Mouse (Mus musculus) right cerebral cortex, postnatal 25 days (tissue): Measurements from ENCODE around the gene Agap1.

Experiments used
- DNase-seq: peaks from one replicate; pipeline ENCODE4 v3.0.0; 2022

Gene Agap1

DNA sequence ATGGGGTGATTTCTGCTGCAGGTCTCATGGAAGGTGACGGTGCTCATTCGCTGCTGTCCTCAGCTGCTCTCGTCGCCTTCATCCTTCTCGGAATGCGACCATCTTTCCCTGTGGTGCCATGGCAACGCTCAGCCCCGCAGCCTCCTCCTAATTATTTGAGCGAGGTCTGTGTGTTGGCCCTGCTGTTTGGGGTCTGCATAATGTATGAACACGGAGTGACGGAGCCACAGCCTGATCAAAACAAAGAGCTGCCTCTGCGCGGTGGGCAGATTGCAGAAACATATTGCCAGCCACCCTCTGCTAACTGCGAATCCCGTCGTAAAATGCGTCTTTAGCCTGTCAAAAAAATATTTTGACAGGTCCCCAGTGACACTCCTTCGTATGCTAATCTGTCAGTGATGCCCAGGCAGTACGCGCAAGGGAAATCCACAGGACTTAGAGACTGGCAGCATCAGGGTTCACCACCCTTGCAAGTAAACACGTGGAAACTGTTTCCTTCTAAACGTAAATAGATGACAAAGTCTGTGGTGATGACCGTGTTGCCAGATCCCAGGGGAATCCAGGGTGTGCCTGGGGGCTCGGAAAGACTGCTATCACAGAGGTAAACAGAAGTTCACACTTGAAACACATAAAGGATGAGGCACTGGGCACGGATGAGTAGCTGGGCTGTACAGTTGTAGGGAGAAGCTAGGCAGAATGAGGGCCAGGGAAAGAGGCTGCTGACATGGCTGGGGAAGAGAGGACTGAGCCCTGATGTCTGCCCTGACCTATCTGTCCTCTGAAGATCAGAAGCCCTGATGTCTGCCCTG, 95.7 kb downstream of the Agap1 start:
- DNase-seq = no peak

DNA sequence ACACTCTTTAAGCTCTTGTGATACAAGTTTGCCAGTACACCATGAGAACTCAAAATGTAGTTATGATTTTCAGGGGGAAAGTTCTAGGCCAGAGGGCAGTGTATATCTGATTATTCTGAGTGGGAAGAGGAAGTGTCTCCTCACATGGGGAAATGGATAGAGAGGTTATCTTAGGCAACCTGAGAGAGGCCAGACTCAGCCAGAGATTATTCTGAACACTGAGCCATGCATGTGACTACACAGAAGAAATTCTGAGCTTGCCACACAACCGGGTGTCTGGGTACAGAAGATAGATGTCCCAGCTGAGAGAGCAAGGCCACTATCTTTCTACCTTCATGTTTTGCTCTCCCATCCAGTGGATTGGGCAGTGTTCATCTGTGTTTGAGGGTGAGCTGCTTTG, 97.9 kb downstream of the Agap1 start:
- no peak for DNase-seq

DNA sequence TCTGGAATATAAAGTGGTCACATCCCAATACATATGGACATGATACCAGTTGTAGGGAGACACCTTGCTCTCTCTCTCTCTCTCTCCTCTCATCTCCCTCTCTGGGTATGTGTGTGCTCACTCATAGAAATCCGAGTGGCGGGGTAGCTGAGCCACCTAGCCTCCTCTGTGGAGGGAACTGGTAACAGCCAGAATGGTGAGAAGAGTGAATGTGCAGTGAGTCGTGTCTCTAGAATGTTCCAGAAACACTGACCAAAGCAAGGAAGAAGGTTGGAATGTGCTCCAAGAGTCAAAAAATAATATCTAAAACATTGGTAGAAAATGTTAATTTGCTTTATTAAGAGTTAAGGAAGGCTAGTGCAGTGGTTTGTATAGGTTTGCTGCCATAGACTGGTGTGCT, 99.2 kb downstream of the Agap1 start:
- no peak for DNase-seq

DNA sequence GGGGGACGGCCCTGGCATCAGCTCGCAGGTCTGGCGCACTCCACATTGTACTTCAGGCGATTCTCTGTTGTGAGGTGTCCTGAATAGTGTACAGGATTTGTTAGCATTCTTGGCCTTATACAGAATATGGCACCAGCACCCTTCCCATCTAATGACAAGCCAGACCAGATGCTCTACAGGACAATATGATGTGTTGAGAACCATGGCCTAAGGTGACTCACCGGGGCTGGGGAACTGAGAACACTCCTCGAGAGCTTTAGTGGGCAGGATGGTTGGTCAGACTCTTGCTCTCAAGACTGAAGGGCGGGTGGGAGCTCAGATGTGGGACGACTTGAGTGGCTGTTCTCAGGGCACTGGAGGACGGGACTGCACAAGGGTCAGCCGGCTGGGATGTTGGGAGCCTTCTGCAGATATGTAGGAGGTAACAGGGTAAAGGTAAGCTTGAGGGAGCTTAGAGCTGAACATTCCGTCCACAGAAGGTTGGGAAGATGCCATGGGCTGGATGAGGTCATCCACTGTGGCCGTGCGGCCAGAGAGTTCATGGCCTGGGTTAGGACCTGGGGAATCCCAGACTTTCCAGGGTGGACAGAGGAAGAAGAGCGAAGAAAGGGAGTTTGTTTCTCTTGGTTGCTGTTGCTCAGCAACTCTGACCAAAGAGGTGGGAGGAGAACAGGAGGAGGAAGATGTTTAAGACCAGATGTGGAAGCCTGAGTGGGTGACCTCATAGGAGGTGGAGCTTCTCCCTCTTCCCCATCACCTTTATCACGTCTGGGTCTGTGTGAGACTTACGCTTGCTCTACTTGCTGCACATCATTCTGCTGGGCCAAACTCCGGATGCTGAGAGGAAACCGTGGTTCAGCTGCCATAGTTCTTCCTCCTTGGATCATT, 100.6 kb downstream of the Agap1 start:
- DNase-seq = no peak

DNA sequence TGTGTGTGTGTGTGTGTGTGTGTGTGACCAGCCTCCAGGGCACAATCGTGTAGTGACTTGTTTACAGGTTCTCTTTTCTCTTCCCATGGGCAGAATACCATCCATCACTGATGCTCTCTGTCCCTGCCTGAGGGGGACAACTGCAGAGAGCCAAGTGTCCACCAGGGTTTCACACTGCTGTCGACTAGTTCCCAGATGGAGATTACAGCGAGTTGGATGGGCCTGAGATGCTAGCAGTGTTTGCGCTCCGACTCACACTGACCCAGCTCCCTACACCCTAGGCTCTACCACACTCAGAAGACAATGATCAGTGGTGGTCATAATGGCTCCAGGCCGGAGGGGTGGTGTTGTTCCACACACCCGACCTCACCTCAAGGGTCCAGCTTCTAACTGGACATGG, 101.4 kb downstream of the Agap1 start:
- DNase-seq = no peak

DNA sequence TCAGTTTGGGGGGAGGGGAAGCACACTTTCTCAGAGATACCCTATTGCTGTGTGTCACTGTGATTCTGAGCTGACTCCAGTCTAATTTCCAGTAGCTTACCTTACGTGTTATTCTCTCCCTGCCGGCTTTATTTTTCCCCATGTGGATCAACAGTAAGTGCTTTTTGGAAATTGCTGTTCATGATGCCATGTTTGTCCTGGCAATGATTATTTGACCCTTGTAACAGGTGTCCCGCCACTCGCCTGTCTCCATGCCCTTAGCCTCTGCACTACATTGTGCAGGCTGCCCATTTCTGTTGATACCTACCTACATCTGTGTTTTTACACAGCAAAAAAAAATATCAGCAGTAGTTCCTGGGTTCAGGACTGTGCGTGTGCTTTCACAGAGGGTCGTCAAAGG, 102.8 kb downstream of the Agap1 start:
- no peak for DNase-seq

DNA sequence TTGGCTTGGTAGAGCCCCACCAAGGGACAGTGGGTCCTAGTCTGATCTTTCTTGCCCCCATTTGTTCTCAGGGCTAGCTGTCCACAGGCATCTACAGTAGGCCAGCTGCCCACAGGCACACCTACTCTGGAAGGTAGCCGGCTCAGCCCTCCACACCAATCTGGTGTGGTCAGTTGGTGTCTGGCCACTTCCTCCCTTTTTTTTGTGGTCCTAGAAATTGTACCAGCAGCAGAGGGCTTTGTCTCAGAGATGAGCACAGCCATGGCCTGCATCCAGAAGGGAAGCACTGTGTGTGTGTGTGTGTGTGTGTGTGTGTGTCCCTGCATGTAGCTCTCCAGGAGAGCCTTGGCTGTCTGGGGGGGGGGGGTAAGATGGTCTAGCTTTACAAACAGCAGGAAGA, 103.5 kb downstream of the Agap1 start:
- DNase-seq = no peak

DNA sequence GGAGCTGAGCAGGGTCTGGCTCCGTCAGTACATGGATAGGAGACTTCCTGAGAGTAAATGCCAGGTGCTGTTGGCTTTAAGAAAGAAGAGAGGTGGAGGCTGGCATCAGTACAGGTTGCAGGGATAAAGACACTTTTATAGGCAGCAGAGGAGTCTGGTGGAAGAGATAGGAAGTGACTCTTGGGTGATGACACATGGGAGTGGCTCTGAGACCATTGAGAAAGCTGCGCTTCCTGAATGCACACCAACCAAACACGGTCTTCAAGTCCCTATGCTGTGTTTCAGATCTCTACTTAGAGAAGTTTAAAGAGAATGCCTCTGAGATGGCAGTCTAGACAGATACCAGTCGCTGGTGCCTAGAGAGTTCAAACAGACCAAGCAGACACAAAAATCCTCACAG, 108.8 kb downstream of the Agap1 start:
- no peak for DNase-seq

DNA sequence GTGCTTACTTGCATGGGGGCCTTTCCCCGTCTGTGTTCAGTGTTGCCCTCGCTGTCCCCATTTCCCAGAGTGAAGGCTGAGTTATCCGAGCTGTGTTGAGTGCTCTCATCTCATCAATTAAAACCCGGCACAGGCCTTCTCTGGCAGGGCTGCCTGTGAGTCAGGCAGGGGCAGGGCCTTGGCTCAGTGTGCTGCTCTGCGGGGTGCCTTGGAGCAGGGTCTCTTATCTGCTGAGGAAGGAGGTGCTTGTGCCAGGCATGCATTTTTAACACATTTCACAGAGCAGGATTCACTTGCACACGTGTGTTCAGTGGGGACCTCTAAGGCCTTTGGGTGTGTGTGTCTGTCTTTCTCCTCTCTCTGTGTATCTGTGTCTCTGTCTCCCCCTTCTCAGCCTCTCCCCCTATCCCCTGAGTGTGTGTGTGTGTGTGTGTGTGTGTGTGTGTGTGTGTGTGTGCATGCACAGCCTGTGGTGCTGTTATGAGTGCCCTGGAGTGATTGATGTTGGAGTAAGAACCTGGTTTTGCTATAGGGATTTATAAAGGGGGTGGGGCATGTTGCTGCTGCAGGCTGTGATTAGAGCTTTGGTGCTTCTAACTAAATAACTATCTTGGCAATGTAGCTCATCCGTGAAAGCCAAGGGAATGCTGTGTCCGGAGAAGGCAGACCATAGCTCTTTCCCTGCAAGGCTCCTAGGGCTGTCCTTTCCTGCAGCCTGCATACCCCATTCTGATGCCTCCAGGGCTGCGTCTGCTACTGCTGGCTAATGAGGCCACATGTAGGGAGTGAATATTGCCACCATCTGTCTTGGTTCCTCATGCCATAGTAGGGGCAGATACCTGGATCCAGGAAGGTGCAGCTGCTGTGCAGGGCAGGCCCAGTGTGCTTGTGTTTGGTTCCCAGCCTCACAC, 112.2 kb downstream of the Agap1 start:
- no peak for DNase-seq

DNA sequence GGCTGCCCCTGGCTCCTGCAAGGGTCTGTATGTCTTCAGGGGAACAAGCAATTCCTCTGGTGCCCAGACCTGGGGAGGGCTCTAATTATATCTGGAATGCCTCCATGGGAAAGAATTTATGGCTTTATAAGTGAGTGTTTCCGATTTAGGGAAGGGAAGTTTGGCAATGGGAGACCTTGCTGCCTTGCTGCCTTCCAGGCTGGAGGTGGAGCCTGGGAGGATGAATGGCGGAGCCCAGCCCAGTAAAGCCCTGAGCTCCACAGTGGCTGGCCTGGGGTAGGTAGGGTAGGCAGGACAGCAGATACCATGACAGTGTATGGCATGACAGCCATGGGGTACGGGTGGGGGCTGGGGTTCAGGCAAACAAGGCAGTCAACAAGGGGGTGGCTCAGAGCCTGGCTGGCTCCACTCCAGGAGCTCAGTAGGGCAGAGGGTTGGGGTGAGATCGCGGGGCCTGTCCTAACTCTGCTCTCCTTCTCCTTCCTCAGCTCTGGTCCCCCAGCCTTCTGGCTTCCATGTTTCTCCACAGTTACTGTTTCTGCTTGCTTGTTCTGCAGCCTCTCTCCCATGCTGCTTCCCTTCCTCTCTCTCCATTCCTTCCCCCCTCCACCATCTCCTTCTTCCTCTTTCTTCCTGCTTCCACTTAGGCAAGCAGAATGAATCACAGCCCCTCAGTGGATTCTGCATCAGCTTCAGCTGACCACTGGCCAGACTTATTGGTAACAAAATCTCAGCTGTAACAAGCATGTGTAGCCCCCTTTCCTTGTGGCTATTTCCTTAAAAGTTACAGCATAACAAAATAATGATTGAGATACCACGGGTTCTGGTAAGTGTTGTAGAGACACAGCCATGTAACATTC, 114.2 kb downstream of the Agap1 start:
- DNase-seq = no peak

DNA sequence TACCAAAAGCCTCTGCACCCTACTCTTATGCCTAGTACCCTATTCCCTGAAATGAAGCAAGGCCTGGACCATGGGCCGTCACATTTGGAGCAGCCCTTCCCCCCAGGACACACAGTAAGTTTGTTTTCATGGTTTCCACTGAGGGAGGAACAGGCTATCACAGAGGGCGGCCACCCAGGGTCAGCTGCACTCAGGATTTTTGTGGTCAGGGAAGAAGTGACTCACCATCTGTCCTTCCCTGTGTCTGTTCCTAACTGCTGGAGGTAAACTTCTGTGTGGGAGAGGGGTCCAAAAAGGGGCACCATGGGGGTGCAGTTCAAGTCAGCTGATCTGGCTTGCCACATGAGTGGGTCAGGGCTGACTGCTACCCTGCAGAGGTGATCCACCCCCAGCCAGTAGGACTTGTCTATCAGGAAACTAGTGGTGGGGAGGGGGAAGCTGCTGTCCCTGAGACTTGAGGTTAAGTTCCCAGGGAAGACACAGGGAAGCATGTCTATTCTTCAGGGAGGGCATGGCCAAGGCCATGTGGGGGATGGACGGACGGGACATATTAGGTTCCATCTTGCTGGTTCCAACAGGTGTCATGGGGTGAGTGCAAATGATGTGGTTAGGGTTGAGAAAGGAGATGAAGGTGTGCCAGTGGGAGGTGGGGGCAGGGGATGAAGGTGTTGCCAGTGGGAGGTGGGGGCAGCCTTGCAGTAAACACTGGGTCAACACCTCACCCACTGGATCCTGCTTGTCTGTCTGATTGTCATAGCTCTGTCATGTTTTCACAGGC, 116.1 kb downstream of the Agap1 start:
- DNase-seq = no peak

DNA sequence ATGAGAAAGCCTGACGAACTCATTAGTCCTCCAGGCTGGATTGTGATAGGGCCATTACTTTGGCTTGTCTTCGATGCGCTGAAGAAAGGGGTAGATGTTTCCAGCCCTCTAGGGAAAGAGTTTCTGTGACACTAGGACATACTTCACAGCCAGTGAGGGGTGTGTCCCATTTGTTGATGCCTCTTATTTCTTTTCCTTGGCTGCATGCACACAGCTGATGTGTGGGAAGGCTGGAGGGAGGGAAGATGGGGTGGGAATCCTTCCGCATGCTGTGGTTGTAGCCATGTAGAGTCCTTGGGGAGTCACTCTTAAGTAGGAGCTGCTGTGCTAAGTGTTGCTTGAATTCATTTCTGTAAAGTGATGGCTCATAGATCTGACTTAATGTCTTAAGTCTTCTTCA, 118.9 kb downstream of the Agap1 start:
- no peak for DNase-seq

DNA sequence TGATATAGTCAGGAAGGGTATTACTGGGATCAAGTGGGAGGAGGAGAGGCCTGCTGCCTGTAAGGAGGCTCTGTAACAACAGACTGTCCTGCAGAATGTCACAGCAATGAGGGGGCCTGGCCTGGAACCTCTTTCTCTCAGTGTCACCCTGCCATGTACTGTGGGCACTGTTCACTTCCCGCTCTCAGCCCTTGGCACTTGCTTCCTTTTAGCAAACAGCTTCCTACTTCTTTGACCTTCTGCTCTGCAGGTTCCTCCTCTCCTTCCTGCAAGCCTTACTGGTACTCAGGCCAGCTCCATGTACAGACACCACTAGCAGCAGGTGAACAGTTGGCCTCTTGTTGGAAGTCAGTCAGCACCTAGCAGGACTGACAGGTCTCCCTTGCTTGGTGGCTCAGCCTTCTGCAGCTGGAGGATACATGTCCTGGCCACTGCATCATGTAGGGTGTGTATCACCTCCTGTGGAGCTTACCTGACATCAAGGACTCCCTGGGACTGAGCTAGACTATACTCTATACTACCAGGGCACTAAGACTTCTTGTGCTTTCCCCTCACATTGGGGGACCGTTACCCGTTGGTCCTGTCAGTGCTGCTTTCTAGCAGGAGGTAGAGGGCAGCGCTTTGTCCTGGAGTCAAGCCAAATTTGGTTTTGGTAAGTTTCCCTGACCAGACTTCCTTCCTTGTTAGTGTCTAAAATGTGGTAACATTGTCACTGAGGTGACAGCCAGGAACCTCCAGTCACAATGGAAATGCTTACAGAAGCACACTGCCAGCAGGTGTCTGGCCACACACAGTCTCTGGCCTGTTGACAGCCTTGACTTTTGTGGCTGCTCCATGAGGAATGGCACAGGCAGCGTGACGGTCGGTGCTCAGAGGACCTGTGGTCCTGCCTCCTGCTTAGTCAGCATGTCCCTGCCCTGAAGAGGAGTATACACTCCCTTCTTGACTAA, 120.6 kb downstream of the Agap1 start:
- no peak for DNase-seq

DNA sequence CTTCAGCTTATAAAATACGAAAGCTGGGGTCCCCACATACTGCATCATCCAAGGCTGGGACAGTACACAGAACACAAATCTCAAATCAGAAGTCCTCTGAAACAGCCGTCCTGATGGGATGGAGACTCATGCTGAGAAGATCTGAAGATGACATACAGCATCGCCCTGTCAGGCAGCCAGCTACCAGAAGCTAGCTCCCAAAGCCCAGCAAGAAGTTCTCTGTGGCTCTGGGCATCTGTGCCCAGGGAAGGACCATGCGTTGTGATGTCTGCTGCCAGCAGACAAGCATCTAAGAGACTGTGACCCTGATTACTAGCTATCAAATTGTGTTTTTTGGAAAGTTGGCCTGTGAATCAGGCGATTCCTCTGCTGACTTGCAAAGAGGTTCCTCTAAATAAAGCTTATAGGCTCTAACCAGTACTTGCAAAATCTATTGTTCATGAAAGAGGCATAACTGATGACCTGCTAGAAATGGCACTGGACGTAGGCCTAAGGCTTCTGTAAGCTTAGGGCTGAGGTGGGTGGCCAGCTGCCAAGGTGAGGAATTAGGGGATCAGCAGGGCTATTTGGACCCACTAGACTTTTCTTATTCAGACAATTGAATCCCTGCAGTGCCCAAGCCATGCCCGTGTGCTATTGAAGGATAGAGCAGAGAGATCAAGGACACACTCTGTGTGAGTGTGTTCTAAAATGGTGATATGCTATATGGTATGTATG, 121.7 kb downstream of the Agap1 start:
- no peak for DNase-seq

DNA sequence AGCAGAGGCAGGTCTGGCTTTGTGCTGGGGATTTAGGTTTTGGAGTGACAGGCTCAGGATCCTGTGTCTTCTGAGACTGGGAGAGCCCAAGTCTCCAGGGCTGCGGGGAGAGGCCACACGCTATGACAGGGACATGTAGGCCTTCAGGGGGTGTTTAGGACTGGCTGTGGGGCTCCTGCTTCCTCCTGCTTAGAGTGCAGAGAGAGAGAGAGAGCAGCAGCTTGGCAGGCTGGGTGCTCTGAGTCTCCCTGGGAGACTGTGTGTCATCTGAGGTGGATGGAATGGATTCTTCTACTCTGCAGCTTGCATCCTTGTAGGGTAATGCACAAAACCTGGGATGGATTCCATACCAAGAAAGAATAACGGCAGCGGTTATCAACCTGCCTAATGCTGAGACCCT, 122.4 kb downstream of the Agap1 start:
- DNase-seq = peak; percentile 47

DNA sequence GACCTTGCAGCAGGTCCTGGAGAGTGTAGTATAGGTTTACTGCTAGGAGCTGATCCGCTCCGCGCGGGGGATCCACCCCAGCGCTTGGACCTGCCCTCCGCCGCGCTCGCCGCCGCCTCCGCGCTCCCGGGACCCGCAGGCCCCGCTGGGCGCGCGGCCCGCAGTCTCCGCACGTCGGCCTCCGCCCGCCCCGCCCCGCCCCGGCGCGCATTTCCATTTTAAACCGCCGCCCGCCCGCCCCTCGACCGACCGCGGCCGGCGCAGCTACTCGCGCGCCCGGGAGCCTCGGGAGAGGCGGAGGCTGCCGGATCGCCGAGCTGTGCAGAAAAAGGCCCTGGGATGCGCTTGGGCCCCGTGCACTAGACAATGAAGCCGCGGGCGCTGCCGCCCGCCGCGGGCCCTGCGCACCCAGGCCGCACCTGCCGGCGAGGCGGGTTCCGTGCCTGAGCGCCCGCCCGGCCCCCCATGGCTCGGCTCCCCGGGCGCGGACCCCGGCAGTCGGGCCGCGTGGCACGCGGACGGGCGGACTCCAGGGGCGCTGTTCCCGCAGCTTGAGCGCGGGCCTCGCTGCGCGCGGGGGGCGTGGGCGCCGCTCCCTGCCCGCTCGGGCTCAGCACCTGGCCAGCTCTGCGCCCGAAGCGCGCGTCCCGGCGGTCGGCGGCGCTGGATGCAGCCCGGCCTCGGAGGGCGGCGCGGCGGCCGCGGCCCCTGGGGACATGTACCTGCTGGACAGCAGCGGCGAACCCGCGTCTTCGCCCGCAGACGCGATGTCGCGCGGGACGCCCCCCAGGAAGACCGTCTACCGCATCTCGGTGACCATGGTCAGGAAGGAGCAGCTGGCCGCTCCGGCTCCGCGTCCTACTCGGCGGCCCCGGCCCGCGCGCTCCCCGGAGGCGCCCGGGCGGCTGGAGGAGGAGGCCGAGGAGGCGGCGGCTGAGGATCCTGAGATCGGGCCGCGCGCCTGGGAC, 125.7 kb downstream of the Agap1 start:
- DNase-seq = peak; percentile 89

DNA sequence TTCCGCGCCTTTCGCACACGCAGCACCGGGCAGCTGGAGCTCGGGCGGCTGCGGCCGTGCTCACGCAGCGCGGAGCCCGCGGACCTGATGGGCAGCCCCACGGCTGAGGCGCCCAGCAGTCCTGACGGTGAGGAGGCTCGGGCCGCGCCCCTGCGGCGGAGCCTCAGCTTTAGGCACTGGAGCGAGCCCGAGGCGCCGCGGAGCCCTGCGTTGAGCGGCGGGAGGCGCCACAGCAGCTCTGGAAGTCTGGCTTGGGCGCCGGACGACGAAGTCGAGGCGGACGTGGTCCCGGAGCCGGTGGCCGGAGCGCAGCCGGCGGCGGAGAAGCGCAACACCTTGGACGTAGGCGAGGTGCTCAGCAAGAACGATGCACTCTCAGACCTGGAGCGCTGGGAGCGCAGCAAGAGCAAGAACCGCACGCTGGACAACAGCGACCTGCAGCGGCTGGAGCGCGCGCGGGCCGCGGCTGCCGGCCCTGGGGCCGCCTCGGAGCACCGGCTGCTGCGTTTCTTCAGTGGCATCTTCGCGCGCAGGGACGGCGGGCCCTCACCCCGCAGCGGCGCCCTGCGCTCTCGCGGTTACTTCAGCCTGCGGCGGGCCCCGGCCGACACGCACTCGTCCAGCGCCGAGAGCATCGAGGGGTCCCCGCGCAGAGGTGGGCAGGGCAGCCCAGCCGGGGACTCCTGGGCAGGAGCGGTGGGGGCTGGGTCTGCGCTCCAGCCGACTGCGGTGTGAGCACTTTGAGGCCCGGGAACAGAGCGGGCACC, 126.6 kb downstream of the Agap1 start:
- DNase-seq = peak; percentile 63
